Mouse (Mus musculus): ENCODE measurements around the gene Plekhm3. TPM values are rescaled to one million over a fixed set of nuclear protein-coding genes. Genes with fewer than 3 reads are reported as not detected.

Plekhm3 gene
- polyA plus RNA-seq, 1 experiment = 2.7 TPM

GRCm38 (mm10) chr1:64848996-64849395 is 107.6 kb downstream of the Plekhm3 start:
- TF ChIP-seq POLR2A (IDR thresholded peaks at IDR 0.05; ENCODE audit: control insufficient read depth, low read depth, low read length) (no peak), CTCF (IDR thresholded peaks at IDR 0.05; ENCODE audit: control insufficient read depth, insufficient read depth, insufficient replicate concordance, low read depth, low read length) (no peak)
- Histone ChIP-seq H3K36me3 (ENCODE audit: control insufficient read depth, insufficient read depth, low read length) (no peaks in the 10 kb centered on the region), H3K4me3 (ENCODE audit: control insufficient read depth, low read depth, low read length) (no peak overlapping the region), H3K27me3 (ENCODE audit: control insufficient read depth, insufficient read depth, low read length) (no peaks in the 10 kb centered on the region), H3K27ac (ENCODE audit: control insufficient read depth, insufficient read depth, low read depth, low read length) (no peak overlapping the region), H3K4me1 (ENCODE audit: control insufficient read depth, insufficient read depth, low read length) (no peaks in the 10 kb centered on the region; the same call in 1 of the 2 replicates)

GRCm38 (mm10) chr1:64848081-64848480 is 108.5 kb downstream of the Plekhm3 start:
- TF ChIP-seq POLR2A (IDR thresholded peaks at IDR 0.05; ENCODE audit: control insufficient read depth, low read depth, low read length) (no peak), CTCF (IDR thresholded peaks at IDR 0.05; ENCODE audit: control insufficient read depth, insufficient read depth, insufficient replicate concordance, low read depth, low read length) (no peak)
- H3K27me3 ChIP-seq (ENCODE audit: control insufficient read depth, insufficient read depth, low read length) = no peaks in the 10 kb centered on the region
- H3K4me1 ChIP-seq (ENCODE audit: control insufficient read depth, insufficient read depth, low read length) = no peaks in the 10 kb centered on the region; the same call in 1 of the 2 replicates
- no peak overlapping the region for H3K4me3 ChIP-seq (ENCODE audit: control insufficient read depth, low read depth, low read length)
- H3K27ac ChIP-seq (ENCODE audit: control insufficient read depth, insufficient read depth, low read depth, low read length) = no peak overlapping the region
- no peaks in the 10 kb centered on the region for H3K36me3 ChIP-seq (ENCODE audit: control insufficient read depth, insufficient read depth, low read length)

DNA sequence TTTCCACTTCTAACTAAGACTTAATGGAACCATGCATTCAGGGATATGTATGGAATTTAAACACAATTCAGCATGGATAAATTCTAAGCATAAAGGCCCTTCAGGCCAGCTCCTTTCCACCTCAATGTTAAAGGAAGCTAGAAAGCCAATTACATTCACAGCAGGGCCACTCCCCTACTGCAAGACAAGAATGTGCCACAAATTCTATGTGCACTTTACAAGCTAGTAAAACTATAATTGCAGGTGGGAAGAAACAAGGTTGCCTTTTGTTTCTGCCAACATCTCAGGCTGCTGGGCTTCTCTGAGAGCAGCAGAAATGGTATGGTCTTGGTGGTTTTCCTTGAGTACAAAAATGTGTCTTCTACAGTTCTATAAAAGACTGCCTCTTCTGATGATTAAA is 109.1 kb downstream of the Plekhm3 start:
- H3K4me3 ChIP-seq (ENCODE audit: control insufficient read depth, low read depth, low read length) = no peak overlapping the region
- no peaks in the 10 kb centered on the region for H3K36me3 ChIP-seq (ENCODE audit: control insufficient read depth, insufficient read depth, low read length)
- no peaks in the 10 kb centered on the region; the same call in 1 of the 2 replicates for H3K4me1 ChIP-seq (ENCODE audit: control insufficient read depth, insufficient read depth, low read length)
- no peaks in the 10 kb centered on the region for H3K27me3 ChIP-seq (ENCODE audit: control insufficient read depth, insufficient read depth, low read length)
- no peak overlapping the region for H3K27ac ChIP-seq (ENCODE audit: control insufficient read depth, insufficient read depth, low read depth, low read length)
- TF ChIP-seq POLR2A (IDR thresholded peaks at IDR 0.05; ENCODE audit: control insufficient read depth, low read depth, low read length) = no peak
- TF ChIP-seq CTCF (IDR thresholded peaks at IDR 0.05; ENCODE audit: control insufficient read depth, insufficient read depth, insufficient replicate concordance, low read depth, low read length) = no peak

DNA sequence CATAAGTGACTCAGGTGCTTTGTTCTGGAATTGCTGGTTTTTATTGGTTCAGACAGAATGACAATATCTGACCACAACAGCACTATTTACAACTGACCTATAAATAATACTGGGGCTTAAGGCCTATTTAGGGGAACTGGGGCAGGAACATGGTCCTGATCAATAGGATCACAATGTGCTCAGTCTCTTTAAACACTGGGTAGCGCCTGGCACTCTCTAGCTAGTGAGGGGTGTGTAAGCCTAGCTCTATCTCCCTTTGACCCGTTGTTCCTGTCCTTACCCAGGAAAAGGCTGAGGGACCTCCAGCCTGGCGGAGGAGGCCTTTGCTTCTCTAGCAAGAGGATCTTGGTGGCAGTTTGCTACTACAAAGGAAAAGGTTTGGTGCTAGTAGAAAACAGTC is 111.6 kb downstream of the Plekhm3 start:
- no peak overlapping the region for H3K4me3 ChIP-seq (ENCODE audit: control insufficient read depth, low read depth, low read length)
- H3K27me3 ChIP-seq (ENCODE audit: control insufficient read depth, insufficient read depth, low read length) = no peaks in the 10 kb centered on the region
- H3K27ac ChIP-seq (ENCODE audit: control insufficient read depth, insufficient read depth, low read depth, low read length) = no peak overlapping the region
- H3K4me1 ChIP-seq (ENCODE audit: control insufficient read depth, insufficient read depth, low read length) = no peaks in the 10 kb centered on the region
- no peaks in the 10 kb centered on the region for H3K36me3 ChIP-seq (ENCODE audit: control insufficient read depth, insufficient read depth, low read length)
- TF ChIP-seq POLR2A (IDR thresholded peaks at IDR 0.05; ENCODE audit: control insufficient read depth, low read depth, low read length) = no peak
- TF ChIP-seq CTCF (IDR thresholded peaks at IDR 0.05; ENCODE audit: control insufficient read depth, insufficient read depth, insufficient replicate concordance, low read depth, low read length) = no peak

DNA sequence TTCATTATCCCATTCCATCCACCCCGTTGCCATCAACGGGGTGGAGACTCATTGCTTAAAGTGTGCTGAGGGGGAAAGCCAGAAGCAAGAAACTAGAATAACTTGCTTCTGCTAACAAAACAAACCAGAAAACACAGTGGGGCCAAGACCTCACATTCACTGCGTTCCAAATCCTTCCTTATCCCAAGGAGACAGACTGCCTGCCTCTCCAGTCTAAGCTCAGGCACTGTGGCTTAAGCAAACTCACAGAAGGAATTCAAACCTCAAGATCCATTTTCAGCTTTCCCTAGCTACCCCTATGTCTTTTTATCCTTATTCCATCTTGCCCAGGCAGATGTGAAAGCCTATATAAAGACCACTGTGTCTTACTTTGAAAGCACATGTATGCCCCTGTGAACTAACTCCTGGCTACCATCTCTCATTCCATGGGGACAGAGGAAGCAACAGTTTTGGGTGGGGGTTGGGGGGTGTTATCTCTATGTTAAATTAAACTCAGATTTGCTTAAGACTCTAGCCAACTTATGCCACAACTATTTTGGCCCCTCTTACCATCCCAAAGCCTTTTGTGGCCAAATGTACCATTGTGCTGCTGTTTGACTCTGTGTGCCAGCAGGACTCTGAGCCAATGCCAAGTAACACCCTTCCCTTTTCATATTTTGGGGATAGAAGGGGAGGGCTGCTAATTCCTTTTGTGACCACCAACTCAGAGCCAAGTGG is 112.6 kb downstream of the Plekhm3 start:
- no peaks in the 10 kb centered on the region for H3K4me1 ChIP-seq (ENCODE audit: control insufficient read depth, insufficient read depth, low read length)
- no peak overlapping the region for H3K27ac ChIP-seq (ENCODE audit: control insufficient read depth, insufficient read depth, low read depth, low read length)
- no peak for TF ChIP-seq CTCF (IDR thresholded peaks at IDR 0.05; ENCODE audit: control insufficient read depth, insufficient read depth, insufficient replicate concordance, low read depth, low read length)
- H3K36me3 ChIP-seq (ENCODE audit: control insufficient read depth, insufficient read depth, low read length) = no peaks in the 10 kb centered on the region
- H3K4me3 ChIP-seq (ENCODE audit: control insufficient read depth, low read depth, low read length) = no peak overlapping the region
- H3K27me3 ChIP-seq (ENCODE audit: control insufficient read depth, insufficient read depth, low read length) = no peaks in the 10 kb centered on the region

DNA sequence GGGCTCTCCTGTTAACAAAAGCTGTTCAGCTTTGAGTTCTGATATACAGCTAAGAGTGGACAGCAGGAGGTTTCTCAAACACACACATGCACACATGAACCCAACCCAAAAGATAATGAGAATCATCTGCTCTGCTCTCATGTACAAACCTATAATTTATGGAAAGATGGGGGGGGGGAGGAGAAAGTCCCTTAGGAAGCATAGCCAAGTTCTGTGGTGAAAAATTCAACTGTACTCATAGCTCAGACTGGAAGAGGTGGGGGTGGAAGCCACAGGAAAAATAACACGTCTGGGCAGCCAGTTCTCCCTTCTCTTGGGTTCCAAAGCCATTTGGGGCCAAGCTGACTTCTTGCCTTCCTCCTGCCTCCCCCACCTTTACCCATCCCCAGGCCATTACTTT is 115.7 kb downstream of the Plekhm3 start:
- Histone ChIP-seq H3K4me3 (ENCODE audit: control insufficient read depth, low read depth, low read length) (no peak overlapping the region), H3K4me1 (ENCODE audit: control insufficient read depth, insufficient read depth, low read length) (no peaks in the 10 kb centered on the region), H3K36me3 (ENCODE audit: control insufficient read depth, insufficient read depth, low read length) (no peaks in the 10 kb centered on the region), H3K27ac (ENCODE audit: control insufficient read depth, insufficient read depth, low read depth, low read length) (no peak overlapping the region), H3K27me3 (ENCODE audit: control insufficient read depth, insufficient read depth, low read length) (no peaks in the 10 kb centered on the region)
- TF ChIP-seq POLR2A (IDR thresholded peaks at IDR 0.05; ENCODE audit: control insufficient read depth, low read depth, low read length) = no peak
- no peak for TF ChIP-seq CTCF (IDR thresholded peaks at IDR 0.05; ENCODE audit: control insufficient read depth, insufficient read depth, insufficient replicate concordance, low read depth, low read length)

DNA sequence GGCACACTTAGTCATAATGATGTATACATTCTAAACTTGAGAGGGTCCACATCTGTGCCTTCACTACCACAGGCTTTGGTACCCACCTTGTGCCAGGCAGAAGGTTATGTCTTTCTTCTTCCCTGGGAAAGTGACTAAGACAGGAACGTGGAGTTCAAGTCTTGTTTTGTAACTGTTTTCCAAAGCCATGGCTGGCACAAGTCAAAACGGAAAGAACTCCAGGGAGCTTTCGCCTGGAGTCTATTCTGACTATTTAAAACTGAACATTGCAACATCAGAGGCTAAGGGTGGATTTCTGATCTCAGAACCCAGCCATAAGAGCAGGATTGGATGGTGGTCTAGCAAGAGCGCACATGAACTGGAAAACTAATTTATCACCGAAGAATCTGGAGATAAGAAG is 120.0 kb downstream of the Plekhm3 start:
- H3K4me3 ChIP-seq (ENCODE audit: control insufficient read depth, low read depth, low read length) = no peak overlapping the region
- no peaks in the 10 kb centered on the region for H3K36me3 ChIP-seq (ENCODE audit: control insufficient read depth, insufficient read depth, low read length)
- no peaks in the 10 kb centered on the region for H3K27me3 ChIP-seq (ENCODE audit: control insufficient read depth, insufficient read depth, low read length)
- TF ChIP-seq CTCF (IDR thresholded peaks at IDR 0.05; ENCODE audit: control insufficient read depth, insufficient read depth, insufficient replicate concordance, low read depth, low read length) (no peak), POLR2A (IDR thresholded peaks at IDR 0.05; ENCODE audit: control insufficient read depth, low read depth, low read length) (no peak)
- H3K4me1 ChIP-seq (ENCODE audit: control insufficient read depth, insufficient read depth, low read length) = no peaks in the 10 kb centered on the region
- H3K27ac ChIP-seq (ENCODE audit: control insufficient read depth, insufficient read depth, low read depth, low read length) = no peak overlapping the region

All from testis, adult 2 months (tissue).